Mouse (Mus musculus) forebrain, embryonic 11.5 days (tissue): ENCODE results near the gene Pdgfa. TPM values are rescaled to one million over a fixed set of nuclear protein-coding genes. Genes with fewer than 3 reads are reported as not detected.

Experiments
- ATAC-seq: fragments of 200-750 bp; cut with Nextera tagmentation; replicated peaks from 2 replicates; pipeline ENCODE4 v1.8.0; 2017; ENCODE audit warnings: moderate TSS enrichment; ENCODE audit not compliant: low FRiP score
- DNase-seq: peaks from one replicate; pipeline ENCODE4 v3.0.0-alpha.2; 2017; ENCODE audit warnings: low spot score
- H3K27ac ChIP-seq: fragments of 300-500 bp; sonication (generic); 2 replicates; pipeline ENCODE4 v1.5.1; 2014; ENCODE audit warnings: low read depth, low read length
- H3K27me3 ChIP-seq: fragments of 300-500 bp; sonication (generic); 2 replicates; pipeline ENCODE4 v1.6.1; 2014; ENCODE audit warnings: mild to moderate bottlenecking, low read length, mixed read lengths; ENCODE audit not compliant: control insufficient read depth, insufficient read depth
- H3K36me3 ChIP-seq: fragments of 300-500 bp; sonication (generic); 2 replicates; pipeline ENCODE4 v1.6.1; 2014; ENCODE audit warnings: mild to moderate bottlenecking, low read length, moderate library complexity, mixed read lengths; ENCODE audit not compliant: control insufficient read depth, insufficient read depth
- H3K4me1 ChIP-seq: fragments of 300-500 bp; sonication (generic); replicated peaks from 2 replicates; pipeline ENCODE4 v1.6.1; 2014; ENCODE audit warnings: low read length, mixed read lengths; ENCODE audit not compliant: control insufficient read depth, insufficient read depth
- H3K4me2 ChIP-seq: fragments of 300-500 bp; sonication (generic); 2 replicates; pipeline ENCODE4 v1.6.1; 2014; ENCODE audit warnings: low read depth, mild to moderate bottlenecking, low read length, moderate library complexity, mixed read lengths; ENCODE audit not compliant: severe bottlenecking
- H3K4me3 ChIP-seq: fragments of 300-500 bp; sonication (generic); 2 replicates; pipeline ENCODE4 v1.5.1; 2014; ENCODE audit warnings: low read depth, low read length
- H3K9ac ChIP-seq: fragments of 300-500 bp; sonication (generic); 2 replicates; pipeline ENCODE4 v1.6.1; 2014; ENCODE audit warnings: low read length
- H3K9me3 ChIP-seq: fragments of 300-500 bp; sonication (generic); 2 replicates; pipeline ENCODE4 v1.6.1; 2016; ENCODE audit warnings: low read length, mixed read lengths; ENCODE audit not compliant: control insufficient read depth
- WGBS: fragments of 180-500 bp; shearing (Covaris S2); extraction: QIAGEN DNeasy Blood & Tissue Kit; methylation state at CpG from one replicate; pipeline ENCODE4 v1.1.7; 2014; 5-methylcytosine and 5-hydroxymethylcytosine counted together
- polyA plus RNA-seq: library from polyadenylated mRNA; unstranded; fragments of >200 nt; fragmentation: Nextera tagmentation; extraction: Ambion mirVana; gene quantifications from 2 replicates; pipeline ENCODE4 v1.2.1, GENCODE M21; 2014

Gene Pdgfa
- polyA plus RNA-seq, 1 experiment from 2014 or later = 9.4 TPM

DNA sequence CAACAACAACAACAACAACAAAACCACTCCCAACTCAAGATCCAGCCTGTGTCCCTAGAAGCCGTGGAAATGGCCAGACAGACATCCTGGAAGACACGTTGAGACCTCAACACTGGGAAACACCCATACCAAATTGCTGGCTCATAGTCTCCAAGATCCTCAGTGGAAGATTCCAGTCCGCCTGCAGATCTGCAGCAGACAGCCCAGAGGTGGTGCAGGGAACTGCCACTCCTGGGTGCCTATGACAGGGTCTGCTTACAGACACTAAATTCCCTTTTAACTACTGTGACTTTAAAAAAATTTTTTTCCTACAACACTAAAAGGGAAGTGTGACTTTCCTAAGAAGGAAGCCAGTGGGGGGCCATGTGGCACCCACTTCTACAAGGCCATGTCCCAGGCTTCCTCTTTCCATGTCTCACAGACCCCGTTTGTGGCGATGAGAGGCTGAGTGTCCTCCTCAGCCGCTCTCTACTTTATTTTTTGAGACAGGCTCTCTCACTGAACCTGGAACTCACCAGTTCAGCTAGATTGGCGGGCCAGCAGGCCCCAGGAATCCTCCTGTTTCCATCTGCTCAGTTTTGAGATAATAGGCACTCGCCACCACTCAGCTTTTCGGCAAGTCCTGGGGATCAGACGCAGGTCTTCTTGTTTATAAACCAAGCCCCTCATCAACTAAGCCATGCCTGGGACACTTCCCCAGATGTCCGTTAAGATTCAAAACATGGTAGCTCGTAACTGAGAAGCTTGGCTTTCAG, 27.4 kb upstream of the Pdgfa start:
- ATAC-seq (no peak), DNase-seq (no peak)
- Histone ChIP-seq H3K9ac (no peak overlapping the region), H3K27me3 (no peaks in the 10 kb centered on the region), H3K4me3 (no peak overlapping the region), H3K4me2 (no peak overlapping the region), H3K9me3 (no peaks in the 10 kb centered on the region), H3K36me3 (no peaks in the 10 kb centered on the region), H3K4me1 (no peaks in the 10 kb centered on the region; the same call in 1 of the 2 replicates), H3K27ac (no peak overlapping the region)
- 83% methylated on average over 12 of the region's 12 CpGs for WGBS

DNA sequence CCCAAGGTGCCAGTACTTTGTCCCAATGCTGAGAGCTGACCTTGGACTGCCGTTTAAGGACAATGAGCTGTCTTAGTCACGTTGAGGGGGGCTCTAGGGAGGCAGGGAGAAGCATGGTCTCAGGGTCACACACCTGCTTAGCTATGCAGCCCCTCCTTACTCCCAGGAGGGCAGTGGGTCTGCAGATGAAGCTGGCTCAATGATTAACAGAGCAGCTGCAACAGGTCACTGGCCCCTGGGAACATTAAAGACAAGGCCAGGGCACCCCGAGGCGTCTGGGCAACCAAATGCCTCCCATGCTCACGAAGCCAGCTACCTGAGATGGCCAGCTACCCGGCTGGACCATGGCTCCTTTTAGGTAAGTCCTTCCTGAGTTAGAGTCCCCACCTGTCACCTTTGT, 23.4 kb upstream of the Pdgfa start:
- H3K4me1 ChIP-seq = no peaks in the 10 kb centered on the region
- H3K9ac ChIP-seq = no peak overlapping the region
- DNase-seq = no peak
- H3K27ac ChIP-seq = no peak overlapping the region
- 76% methylated on average over 6 of the region's 6 CpGs for WGBS
- H3K4me2 ChIP-seq = no peak overlapping the region
- no peaks in the 10 kb centered on the region for H3K36me3 ChIP-seq
- no peaks in the 10 kb centered on the region for H3K9me3 ChIP-seq
- no peak overlapping the region for H3K4me3 ChIP-seq
- no peaks in the 10 kb centered on the region for H3K27me3 ChIP-seq
- ATAC-seq = no peak

DNA sequence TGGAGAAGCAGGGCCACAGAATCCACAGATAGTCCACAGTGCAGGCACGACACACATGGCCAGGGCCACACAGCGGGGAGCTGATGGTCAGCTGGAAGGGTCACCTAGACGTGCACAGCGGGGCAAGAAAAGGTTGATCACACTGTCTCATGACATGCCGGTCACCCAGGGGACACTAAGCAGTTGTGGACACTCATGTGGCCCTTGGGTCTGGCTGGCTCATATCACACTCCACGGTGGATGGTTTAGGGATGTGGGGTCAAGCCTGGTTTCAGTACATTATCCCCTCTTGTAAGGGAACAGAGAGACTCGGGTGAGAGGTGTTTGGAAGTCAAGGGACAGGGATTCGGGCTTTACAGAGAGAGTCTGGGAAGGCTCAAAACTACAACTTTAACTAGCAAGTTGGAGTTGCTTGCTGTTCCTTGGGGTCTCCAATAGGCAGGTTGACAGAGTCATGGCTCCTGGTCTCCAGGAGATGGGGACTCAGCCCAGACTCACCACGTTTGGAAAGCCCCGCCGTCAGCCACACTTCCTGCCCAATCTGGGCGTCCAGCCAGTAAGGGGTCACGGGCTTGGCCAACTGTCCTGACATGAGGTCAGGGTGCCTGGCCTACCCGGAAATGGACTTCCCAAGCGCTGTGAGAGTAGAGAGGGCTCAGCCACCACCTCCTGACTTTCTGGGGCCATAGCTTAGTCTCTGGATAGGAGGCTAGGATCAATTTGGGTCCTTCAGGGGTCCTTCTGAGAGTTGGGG, 20.4 kb upstream of the Pdgfa start:
- DNase-seq (no peak), ATAC-seq (no peak)
- Histone ChIP-seq H3K27ac (no peak overlapping the region), H3K9ac (no peak overlapping the region), H3K9me3 (no peaks in the 10 kb centered on the region), H3K4me3 (no peak overlapping the region), H3K36me3 (no peaks in the 10 kb centered on the region), H3K27me3 (no peaks in the 10 kb centered on the region), H3K4me2 (no peak overlapping the region), H3K4me1 (no peaks in the 10 kb centered on the region)
- 81% methylated on average over 15 of the region's 15 CpGs for WGBS

DNA sequence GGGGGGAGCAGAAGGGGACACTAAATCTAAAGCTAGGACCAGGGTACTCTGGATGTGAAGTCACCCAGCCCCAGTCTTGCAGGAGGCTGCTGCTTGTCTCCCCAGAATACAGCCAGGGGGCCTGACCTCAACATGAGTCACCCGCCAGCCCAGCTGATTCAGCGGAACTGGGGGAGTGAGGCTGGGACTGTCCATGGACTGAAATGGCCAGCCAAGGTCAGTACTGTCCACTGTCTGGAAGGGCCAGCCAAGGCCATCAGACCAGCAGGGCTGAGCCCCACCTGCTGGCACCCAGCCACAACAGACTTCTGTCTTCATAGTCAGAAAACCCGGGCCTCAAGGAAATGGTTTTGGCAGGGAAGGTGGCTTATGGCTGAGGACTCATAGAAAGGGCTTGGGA, 17.9 kb upstream of the Pdgfa start:
- Histone ChIP-seq H3K4me3 (no peak overlapping the region), H3K4me1 (no peaks in the 10 kb centered on the region), H3K4me2 (no peak overlapping the region), H3K36me3 (no peaks in the 10 kb centered on the region), H3K9ac (no peak overlapping the region), H3K27ac (no peak overlapping the region), H3K9me3 (no peaks in the 10 kb centered on the region), H3K27me3 (no peaks in the 10 kb centered on the region)
- no peak for ATAC-seq
- 73% methylated on average over 3 of the region's 3 CpGs for WGBS
- DNase-seq = no peak

DNA sequence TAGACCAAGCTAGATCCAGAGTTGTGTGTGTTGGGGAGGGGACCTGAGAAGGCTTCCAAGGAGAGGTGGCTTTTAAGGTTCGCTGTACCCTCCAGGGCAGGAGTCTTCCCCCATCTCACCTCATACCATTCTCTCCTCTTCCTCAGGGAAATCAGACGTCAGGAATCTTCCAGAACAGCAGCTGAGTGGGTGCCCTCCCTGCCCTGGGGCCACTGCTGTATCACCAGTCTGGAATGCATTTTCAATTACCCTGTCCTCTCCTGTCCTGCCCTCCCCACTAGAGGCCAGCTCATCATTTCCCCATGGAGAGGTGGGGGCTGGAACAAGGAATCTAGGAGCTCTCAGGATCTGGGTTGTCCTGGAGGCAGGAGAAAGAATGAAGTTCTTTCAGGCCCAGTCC, 13.5 kb upstream of the Pdgfa start:
- H3K9me3 ChIP-seq = no peaks in the 10 kb centered on the region
- no peak overlapping the region for H3K9ac ChIP-seq
- H3K4me1 ChIP-seq = no peaks in the 10 kb centered on the region
- H3K27me3 ChIP-seq = no peaks in the 10 kb centered on the region
- no peak overlapping the region for H3K4me3 ChIP-seq
- H3K4me2 ChIP-seq = no peak overlapping the region
- DNase-seq = no peak
- no peak overlapping the region for H3K27ac ChIP-seq
- no peak for ATAC-seq
- WGBS = 67% methylated on average over 2 of the region's 2 CpGs
- H3K36me3 ChIP-seq = no peaks in the 10 kb centered on the region

DNA sequence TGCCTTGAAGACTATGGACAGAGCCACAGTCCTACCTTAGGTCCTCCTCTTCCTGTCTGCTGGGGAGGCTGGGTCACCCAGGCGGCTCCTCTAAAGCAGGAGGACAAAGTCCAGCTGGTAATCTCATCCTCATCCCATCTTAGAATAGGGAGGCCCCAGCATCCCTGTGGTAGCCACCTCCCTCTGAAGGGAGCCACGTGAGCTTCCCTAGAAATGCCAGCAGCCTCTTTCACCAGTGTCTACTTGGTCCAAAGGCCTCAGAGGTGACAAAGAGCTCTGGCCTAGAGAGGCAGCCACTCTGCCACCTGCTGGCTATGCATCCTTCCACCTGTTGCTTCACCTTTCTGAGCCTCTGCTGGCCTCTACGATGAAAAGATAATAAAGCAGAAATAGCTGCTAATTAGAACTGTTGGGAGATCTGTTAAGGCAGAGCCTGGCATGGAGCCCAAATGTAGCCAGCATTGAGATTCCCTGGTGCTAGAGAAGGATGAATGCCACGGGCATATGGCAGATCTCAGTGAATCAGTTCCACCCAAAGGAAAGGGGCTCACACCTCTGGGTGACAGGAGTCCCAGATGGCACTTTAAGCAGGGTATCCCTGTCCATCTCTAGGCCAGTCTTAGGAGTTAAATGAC, 10.1 kb upstream of the Pdgfa start:
- ATAC-seq (no peak), DNase-seq (no peak)
- H3K27ac ChIP-seq = no peak overlapping the region
- H3K4me1 ChIP-seq = no peaks in the 10 kb centered on the region
- WGBS = 62% methylated on average over 4 of the region's 4 CpGs
- H3K9ac ChIP-seq = no peak overlapping the region
- no peaks in the 10 kb centered on the region for H3K36me3 ChIP-seq
- no peaks in the 10 kb centered on the region for H3K27me3 ChIP-seq
- no peaks in the 10 kb centered on the region for H3K9me3 ChIP-seq
- H3K4me3 ChIP-seq = no peak overlapping the region
- H3K4me2 ChIP-seq = no peak overlapping the region

DNA sequence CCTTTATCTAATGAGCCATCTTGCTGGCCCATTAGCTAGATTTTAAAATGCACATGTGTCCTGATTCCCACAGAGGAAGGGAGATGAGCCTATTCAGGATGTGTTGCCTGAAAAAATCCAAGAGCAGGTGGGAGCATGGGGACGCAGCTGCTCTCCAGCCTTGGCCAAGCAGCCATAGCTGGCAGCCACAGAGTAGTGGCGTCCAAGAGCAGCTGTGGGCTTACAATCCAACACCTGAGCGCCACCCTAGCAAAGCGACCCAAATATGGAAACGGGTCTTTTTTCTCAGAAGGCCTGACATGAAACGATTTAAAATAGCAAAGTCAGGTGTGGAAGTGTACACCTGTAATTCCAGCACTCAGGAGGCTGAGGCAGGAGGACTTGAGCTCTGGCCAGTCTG, 7.4 kb upstream of the Pdgfa start:
- H3K36me3 ChIP-seq = no peaks in the 10 kb centered on the region
- no peak overlapping the region for H3K4me3 ChIP-seq
- H3K9ac ChIP-seq = no peak overlapping the region
- H3K4me2 ChIP-seq = no peak overlapping the region
- ATAC-seq (no peak), DNase-seq (no peak)
- no peaks in the 10 kb centered on the region for H3K4me1 ChIP-seq
- peaks cover 3% of the 10 kb centered on the region; the same call in 1 of the 2 replicates for H3K9me3 ChIP-seq
- H3K27ac ChIP-seq = no peak overlapping the region
- 88% methylated on average over 6 of the region's 6 CpGs for WGBS
- peaks cover 1% of the 10 kb centered on the region; the same call in 1 of the 2 replicates for H3K27me3 ChIP-seq

DNA sequence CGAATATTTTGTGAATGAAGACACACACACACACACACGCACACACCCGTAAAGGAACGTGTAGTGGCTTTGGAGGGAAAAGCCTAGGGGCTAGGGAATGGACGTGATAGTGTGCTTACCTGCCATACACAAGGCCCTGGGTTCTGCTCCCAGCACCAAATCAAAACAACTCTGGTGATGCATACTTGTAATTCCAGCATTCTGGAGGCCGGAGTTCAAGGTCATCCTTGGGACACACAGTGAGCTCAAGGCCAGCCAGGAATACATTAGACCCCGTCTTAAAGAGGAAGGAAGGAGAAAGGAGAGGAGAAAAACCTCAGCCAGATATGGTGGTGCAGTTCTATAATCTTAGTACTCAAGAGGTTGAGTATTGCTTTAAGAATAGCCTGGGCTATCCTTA, 2.5 kb upstream of the Pdgfa start:
- 74% methylated on average over 7 of the region's 7 CpGs for WGBS

More for the DNA sequence above, 2.5 kb upstream of the Pdgfa start:
- H3K9ac ChIP-seq = no peak overlapping the region
- ATAC-seq (no peak), DNase-seq (no peak)
- peaks cover 17% of the 10 kb centered on the region; the same call in 1 of the 2 replicates for H3K4me1 ChIP-seq
- no peaks in the 10 kb centered on the region for H3K36me3 ChIP-seq
- H3K27me3 ChIP-seq = peaks cover 41% of the 10 kb centered on the region
- H3K4me3 ChIP-seq = no peak overlapping the region
- no peak overlapping the region for H3K4me2 ChIP-seq
- H3K9me3 ChIP-seq = peaks cover 3% of the 10 kb centered on the region; the same call in 1 of the 2 replicates
- no peak overlapping the region for H3K27ac ChIP-seq
